Comparison of ENCODE assay signal across 16 mouse cellular contexts in the genomic region with DNA sequence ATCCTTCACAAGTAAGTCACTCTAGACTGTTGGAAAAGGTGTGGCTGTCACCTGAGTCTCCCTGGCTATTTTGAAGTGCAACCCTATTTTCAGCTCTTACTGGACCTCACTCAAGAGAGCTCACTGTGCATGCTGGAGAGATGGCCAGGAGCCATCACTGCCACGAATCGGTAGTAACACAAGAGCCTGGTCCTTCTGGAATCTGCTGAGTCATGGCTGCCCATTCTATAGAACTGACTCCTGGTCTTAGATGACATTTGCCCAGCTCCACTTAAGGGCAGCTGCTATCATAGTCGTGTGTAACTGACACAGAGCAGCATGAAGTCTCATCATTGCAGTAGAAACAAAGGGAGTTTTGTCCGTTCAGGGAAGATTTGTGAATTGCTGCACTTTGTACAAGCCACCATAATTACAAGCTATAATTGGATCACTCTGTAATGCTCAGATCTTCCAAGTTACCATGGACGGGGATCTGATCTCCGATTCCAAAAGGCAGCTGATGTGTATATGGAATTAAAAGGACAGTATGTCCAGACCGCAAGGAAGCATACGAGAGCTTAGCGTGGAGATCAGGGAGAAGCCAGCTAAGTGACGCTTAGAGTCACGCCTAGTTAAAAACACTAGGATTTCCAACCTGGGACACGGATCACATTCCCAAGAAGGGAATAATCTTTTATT. TPM values are rescaled to one million over a fixed set of nuclear protein-coding genes. Genes with fewer than 3 reads are reported as not detected.
DNase-seq lines count a peak whose midpoint lies in the region; ATAC-seq lines count a peak whose summit lies in the region.
"Had no signal": no experiment of that assay in that cellular context is flagged by ENCODE, and none has a peak within 500 bp of the region (broad histone marks: within the 10 kb centered on the region; RNA-seq: fewer than 3 reads in every experiment).

No protein-coding gene starts in this region.

- peak; percentile 60 for DNase-seq in gastrocnemius, postnatal 25 days
- DNase-seq in gastrocnemius, postnatal 14 days = no peak
- DNase-seq in MN1 (ENCODE audit: low spot score) = peak; percentile 65
- DNase-seq in left cerebral cortex, postnatal 4 days = no peak
- DNase-seq in ovary, postnatal 36 days (ENCODE audit: low spot score) = no peak
- DNase-seq in lung, postnatal 4 days = no peak
- DNase-seq: adrenal gland, adult 2 months had no signal

- peak; percentile 15 for ATAC-seq in CD4-positive, CD25-positive, alpha-beta regulatory T cell, adult 4 months
- ATAC-seq in heart, embryonic 12.5 days (ENCODE audit: insufficient number of reproducible peaks, low FRiP score) = 0 out of 2 replicates have a peak, but pooled peaks have one; percentile 22

- no peak overlapping the region for H3K4me3 ChIP-seq in heart, embryonic 12.5 days
- H3K4me3 ChIP-seq: embryonic facial prominence, embryonic 13.5 days; limb, embryonic 13.5 days; lung, embryonic 15.5 days had no signal

- WGBS in heart, embryonic 12.5 days = 65% methylated on average over 12 of the region's 12 CpGs

- H3K4me2 ChIP-seq in heart, embryonic 12.5 days = no peak overlapping the region
- H3K4me2 ChIP-seq: embryonic facial prominence, embryonic 13.5 days; hindbrain, embryonic 14.5 days; limb, embryonic 13.5 days; lung, embryonic 15.5 days; midbrain, embryonic 11.5 days had no signal

- no peak overlapping the region for H3K9ac ChIP-seq in heart, embryonic 12.5 days
- H3K9ac ChIP-seq: embryonic facial prominence, embryonic 13.5 days; hindbrain, embryonic 14.5 days; limb, embryonic 13.5 days; lung, embryonic 15.5 days had no signal

- peaks cover 7% of the 10 kb centered on the region for H3K36me3 ChIP-seq in heart, embryonic 12.5 days
- H3K36me3 ChIP-seq: embryonic facial prominence, embryonic 13.5 days; G1E; limb, embryonic 13.5 days; lung, embryonic 15.5 days had no signal

- H3K27ac ChIP-seq in heart, embryonic 12.5 days (ENCODE audit: poor library complexity, severe bottlenecking) = no peak overlapping the region
- H3K27ac ChIP-seq: embryonic facial prominence, embryonic 13.5 days; hindbrain, embryonic 14.5 days; limb, embryonic 13.5 days; lung, embryonic 15.5 days had no signal

- H3K9me3 ChIP-seq in heart, embryonic 12.5 days (replicated peaks) = no peaks in the 10 kb centered on the region
- H3K9me3 ChIP-seq: embryonic facial prominence, embryonic 13.5 days; G1E; limb, embryonic 13.5 days; lung, embryonic 15.5 days had no signal

- intact Hi-C loops in gastrocnemius, postnatal 14 days (cut with DNase I; ENCODE audit: low total_unique reads) = no loop called here
- intact Hi-C loops in left cerebral cortex, postnatal 4 days (cut with DNase I) = loop anchor here (10.0 kb wide), 1 partner anchor 331 kb away; no protein-coding TSS in a partner anchor

- no peaks in the 10 kb centered on the region for H3K27me3 ChIP-seq in heart, embryonic 12.5 days (replicated peaks)
- H3K27me3 ChIP-seq: embryonic facial prominence, embryonic 13.5 days; limb, embryonic 13.5 days; lung, embryonic 15.5 days had no signal

- peaks cover 10% of the 10 kb centered on the region for H3K4me1 ChIP-seq in heart, embryonic 12.5 days (replicated peaks)
- H3K4me1 ChIP-seq: limb, embryonic 13.5 days; lung, embryonic 15.5 days had no signal

RNA-seq across cellular contexts. Expression of a gene that starts 40.0 kb away (rescaled TPM):
- total RNA-seq in gastrocnemius, postnatal 25 days (2021) = under 1 TPM in 1 of 2 experiments, not detected in 1; 0.56 TPM
- under 1 TPM; 0.14 to 0.27 TPM for total RNA-seq in gastrocnemius, postnatal 14 days (2021)
- 100 to 1,000 TPM; 104 to 162 TPM for polyA plus RNA-seq in CD4-positive, CD25-positive, alpha-beta regulatory T cell, adult 4 months (2017; shearing (Covaris generic))
- polyA plus RNA-seq in heart, embryonic 12.5 days (2016; fragmentation: Nextera tagmentation; extraction: Ambion mirVana) = 0.51 TPM in 1 of 2 replicates, not detected in the other
- under 1 TPM; 0.36 to 0.64 TPM for total RNA-seq in left cerebral cortex, postnatal 4 days (2021)
- polyA plus RNA-seq: adrenal gland, adult 2 months; G1E; neural tube, embryonic 11.5 days had no signal

Comparison
In these comparisons a context has a peak if more than half of its experiments do, and no peak if none do; other contexts are left out.
1. DNase-seq: peak in gastrocnemius, postnatal 25 days (single experiment) and MN1 (single experiment); none in gastrocnemius, postnatal 14 days (single experiment), left cerebral cortex, postnatal 4 days (single experiment), ovary, postnatal 36 days (single experiment) and lung, postnatal 4 days (0 of 2).